Mouse (Mus musculus) c-Kit-negative CD71-positive TER-119-positive erythroid progenitor cells, embryonic 14.5 days (primary cell): Measurements from ENCODE around the gene Arl8a.

Experiments used
- DNase-seq: peaks from one replicate; pipeline ENCODE4 v3.0.0-alpha.2; 2013; ENCODE audit warnings: low read depth, low spot score

Arl8a gene

GRCm38 (mm10) chr1:135133678-135134435 lies 12.8 kb upstream of the Arl8a start:
- DNase-seq = no peak

GRCm38 (mm10) chr1:135135111-135135787 lies 11.4 kb upstream of the Arl8a start:
- no peak for DNase-seq

GRCm38 (mm10) chr1:135136500-135136899 lies 10.1 kb upstream of the Arl8a start:
- DNase-seq = peak; percentile 68

DNA sequence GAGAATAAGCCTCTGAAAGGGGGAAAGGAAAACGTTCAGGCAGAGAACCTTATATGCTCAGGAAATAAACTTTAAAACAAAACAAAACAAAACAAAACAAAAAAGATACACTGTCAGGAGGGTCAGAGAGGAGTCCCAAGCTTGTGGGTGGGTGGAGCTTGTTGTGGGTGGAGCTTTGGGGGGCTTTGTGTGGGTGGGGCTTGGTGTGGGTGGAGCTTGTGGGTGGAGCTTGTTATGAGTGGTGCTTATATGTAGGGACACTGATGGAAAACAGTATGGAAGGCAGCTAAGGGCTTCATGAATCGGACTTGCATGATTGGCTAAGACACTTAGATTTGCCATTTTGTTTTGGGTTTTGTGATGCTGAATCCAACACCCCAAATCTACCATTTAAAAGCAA lies 6.7 kb upstream of the Arl8a start:
- DNase-seq = no peak

GRCm38 (mm10) chr1:135142452-135142851 lies 4.2 kb upstream of the Arl8a start:
- DNase-seq = no peak

DNA sequence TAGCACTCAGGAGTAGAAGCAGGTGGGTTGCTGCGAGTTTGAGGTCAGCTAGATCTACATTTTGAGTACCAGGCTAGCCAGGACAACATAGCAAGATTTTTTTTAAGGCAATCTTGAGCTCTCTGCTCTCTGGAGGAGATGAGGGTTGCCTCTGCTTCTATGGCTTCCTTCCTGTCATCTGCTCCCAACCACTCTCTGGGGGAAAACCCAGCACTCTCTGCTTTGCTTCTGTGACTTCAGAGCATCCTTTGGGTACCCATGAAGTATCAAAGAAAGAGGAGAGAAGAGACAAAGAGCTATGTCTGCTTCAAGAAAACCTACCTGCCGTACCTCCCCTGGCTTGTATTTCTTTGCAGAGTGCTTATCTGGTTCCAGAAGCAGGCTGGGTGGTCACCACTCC lies 2.7 kb upstream of the Arl8a start:
- no peak for DNase-seq

DNA sequence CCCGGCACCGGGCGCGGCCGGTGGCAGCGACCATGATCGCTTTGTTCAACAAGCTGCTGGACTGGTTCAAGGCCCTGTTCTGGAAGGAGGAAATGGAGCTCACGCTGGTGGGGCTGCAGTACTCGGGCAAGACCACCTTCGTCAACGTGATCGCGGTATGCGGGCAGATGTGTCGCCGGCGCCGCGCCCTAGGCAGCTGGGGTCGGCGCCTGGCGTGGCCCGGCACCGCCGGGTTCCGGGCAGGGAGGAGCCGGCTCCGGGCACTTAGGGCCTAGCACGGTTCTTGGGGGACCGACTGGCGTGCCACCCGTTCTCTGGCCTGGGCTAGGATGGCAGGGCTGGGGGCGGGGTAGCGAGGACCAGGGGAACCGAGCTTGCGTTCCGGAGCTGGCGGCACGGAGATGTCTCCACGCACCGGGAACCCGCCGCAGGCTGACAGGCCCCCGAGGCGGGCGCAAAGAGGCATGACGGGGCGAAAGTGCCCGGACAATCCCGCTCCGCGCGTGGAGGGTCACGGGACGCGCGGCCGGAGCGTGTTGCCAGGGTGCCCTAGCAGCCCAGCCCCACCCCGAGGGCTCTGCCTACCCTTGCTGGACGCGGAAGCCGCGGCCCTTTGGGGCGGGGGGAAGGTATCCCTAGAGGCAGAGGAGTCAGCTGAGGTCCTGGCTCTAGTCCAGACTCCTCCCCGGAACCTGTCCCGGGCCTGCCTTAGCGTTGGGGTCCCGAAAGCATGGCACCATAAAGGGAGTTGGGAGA lies 500 bp downstream of the Arl8a start:
- no peak for DNase-seq

- no peak for DNase-seq
Measured at GRCm38 (mm10) chr1:135147702-135148058, 1.1 kb downstream of the Arl8a start.

- DNase-seq = no peak
Measured at GRCm38 (mm10) chr1:135148476-135148875, 1.9 kb downstream of the Arl8a start.

GRCm38 (mm10) chr1:135148996-135149395 lies 2.4 kb downstream of the Arl8a start:
- no peak for DNase-seq

- DNase-seq = no peak
Measured at GRCm38 (mm10) chr1:135154011-135154410, 7.4 kb downstream of the Arl8a start.

GRCm38 (mm10) chr1:135154411-135154959 lies 7.9 kb downstream of the Arl8a start:
- DNase-seq = peak; percentile 57

GRCm38 (mm10) chr1:135156300-135156699 lies 9.7 kb downstream of the Arl8a start:
- no peak for DNase-seq

- no peak for DNase-seq
Measured at GRCm38 (mm10) chr1:135158633-135159032, 12.0 kb downstream of the Arl8a start.

GRCm38 (mm10) chr1:135159074-135159473 lies 12.4 kb downstream of the Arl8a start:
- no peak for DNase-seq

DNA sequence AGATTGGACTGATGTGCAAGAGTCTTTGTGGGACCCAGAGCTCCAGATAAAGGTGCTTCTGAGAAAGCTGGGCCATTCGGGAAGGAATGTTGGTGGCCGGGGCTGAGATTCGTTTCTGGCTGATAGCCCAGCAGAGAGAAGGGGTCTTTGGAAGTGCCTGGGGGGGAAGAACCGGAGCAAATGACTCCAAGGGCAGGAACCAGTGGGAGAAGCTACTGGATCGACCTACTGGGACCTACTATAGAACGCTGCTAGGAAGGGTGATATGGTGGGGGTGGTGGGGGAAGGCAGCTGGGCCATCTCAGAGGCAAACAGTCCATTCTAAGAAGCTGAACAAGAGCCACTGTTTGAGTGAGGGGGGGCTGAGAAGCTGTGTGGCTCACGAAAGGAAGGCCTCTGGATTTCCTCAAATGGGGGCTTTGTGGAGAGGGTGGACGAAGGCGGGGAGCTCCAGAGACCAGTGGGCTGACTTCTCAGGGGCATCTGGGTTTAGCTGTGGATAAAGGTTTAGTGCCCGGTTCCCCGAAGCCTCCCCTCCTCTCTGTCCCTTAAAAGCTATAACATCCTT lies 13.0 kb downstream of the Arl8a start:
- no peak for DNase-seq

DNA sequence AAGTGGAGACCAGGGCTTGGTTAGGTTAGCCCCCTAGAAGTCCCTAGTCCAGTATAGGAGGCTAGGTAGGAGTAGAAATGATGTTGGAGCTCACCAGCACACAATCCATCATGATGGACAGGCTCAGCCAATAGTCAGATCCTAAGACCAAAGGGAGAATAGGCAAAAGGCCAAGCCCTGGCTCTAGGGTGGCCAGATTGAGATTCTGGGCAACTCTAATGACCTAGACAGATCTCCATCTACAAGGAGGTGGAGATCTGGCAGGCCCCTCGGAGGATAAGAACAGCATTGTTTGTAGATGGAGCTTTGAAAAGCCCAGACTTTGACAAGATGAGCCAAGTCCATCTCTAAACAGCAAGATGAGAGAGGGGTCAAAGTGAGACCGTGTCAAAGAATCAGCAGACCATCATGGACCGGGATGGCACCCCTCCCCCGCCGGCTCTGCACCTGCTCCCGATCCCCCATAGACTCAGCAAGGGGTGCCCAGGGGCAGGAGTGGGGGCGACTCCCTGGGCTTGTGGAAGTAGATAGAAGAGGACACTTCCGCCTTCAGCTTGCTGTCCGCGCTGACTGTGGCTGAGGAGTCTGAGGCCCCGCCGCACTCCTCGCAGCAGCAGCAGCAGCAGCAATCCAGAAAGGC lies 13.9 kb downstream of the Arl8a start:
- no peak for DNase-seq

DNA sequence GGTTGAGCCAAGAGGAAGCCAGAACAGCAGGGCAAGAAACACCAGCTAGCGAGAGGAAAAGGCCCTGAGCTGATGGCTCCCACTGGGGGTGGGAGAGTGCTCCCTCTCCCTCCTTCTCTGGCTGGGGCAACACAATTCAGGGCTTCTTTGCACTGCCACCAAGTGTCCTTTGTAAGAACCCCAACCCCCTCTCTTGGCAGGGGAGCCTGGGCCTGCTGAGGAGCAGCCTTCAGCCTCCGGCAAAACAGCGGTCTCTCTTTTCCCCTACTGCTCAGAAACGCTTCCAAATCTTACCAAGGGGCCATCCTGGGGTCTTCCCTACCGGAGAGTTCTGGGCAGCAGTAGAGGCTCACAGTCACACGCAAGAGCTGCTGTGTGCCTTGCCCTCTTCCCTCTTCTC lies 16.1 kb downstream of the Arl8a start:
- no peak for DNase-seq

- no peak for DNase-seq
Measured at GRCm38 (mm10) chr1:135167435-135167834, 20.8 kb downstream of the Arl8a start, which contains the start of gene Gpr37l1. Gene Gpr37l1, minus strand, starts transcription at chr1:135167681.

- DNase-seq = no peak
Measured at GRCm38 (mm10) chr1:135168453-135169200, 22.0 kb downstream of the Arl8a start.
